Mouse (Mus musculus) MEL-GATA-1-ER (cell line): ENCODE data around the gene Zbtb32.

Experiments used
- DNase-seq: peaks from one replicate; pipeline ENCODE4 v3.0.0-alpha.2; 2012; ENCODE audit warnings: low read depth; ENCODE audit errors: extremely low read depth

Zbtb32 gene

GRCm38 (mm10) chr7:30598786-30599185 is at the start of gene Zbtb32:
Gene Zbtb32, minus strand, starts transcription at chr7:30598909.
- no peak for DNase-seq

- no peak for DNase-seq
These were observed 40.4 kb upstream of the Zbtb32 start for GRCm38 (mm10) chr7:30639083-30639482.

GRCm38 (mm10) chr7:30636395-30636794 is 37.7 kb upstream of the Zbtb32 start:
- no peak for DNase-seq

- no peak for DNase-seq
These were observed 37.0 kb upstream of the Zbtb32 start, which contains the start of gene Etv2 for GRCm38 (mm10) chr7:30635752-30636151. Gene Etv2, minus strand, starts transcription at chr7:30635852.

- peak; percentile 45 for DNase-seq
These were observed 35.9 kb upstream of the Zbtb32 start for GRCm38 (mm10) chr7:30634621-30635020.

GRCm38 (mm10) chr7:30633762-30634412 is 35.2 kb upstream of the Zbtb32 start:
- no peak for DNase-seq

GRCm38 (mm10) chr7:30629013-30629412 is 30.3 kb upstream of the Zbtb32 start:
- no peak for DNase-seq

- DNase-seq: no peak
These were observed 27.9 kb upstream of the Zbtb32 start for GRCm38 (mm10) chr7:30626647-30627046.

GRCm38 (mm10) chr7:30625530-30626384 is 27.0 kb upstream of the Zbtb32 start, which contains the start of gene Cox6b1:
Gene Cox6b1, minus strand, starts transcription at chr7:30626151.
- peak; percentile 85 for DNase-seq

GRCm38 (mm10) chr7:30619202-30619601 is 20.5 kb upstream of the Zbtb32 start:
- no peak for DNase-seq

- no peak for DNase-seq
These were observed 19.9 kb upstream of the Zbtb32 start for GRCm38 (mm10) chr7:30618658-30619057.

- DNase-seq: no peak
These were observed 16.5 kb upstream of the Zbtb32 start for GRCm38 (mm10) chr7:30615049-30615760.

- DNase-seq: peak; percentile 50
These were observed 15.7 kb upstream of the Zbtb32 start for GRCm38 (mm10) chr7:30614454-30614853.

- no peak for DNase-seq
These were observed 14.9 kb upstream of the Zbtb32 start for GRCm38 (mm10) chr7:30613529-30614112.

- DNase-seq: no peak
These were observed 14.1 kb upstream of the Zbtb32 start, which contains the start of gene Upk1a for GRCm38 (mm10) chr7:30612654-30613402. Gene Upk1a, minus strand, starts transcription at chr7:30612847.

GRCm38 (mm10) chr7:30610043-30610442 is 11.3 kb upstream of the Zbtb32 start:
- no peak for DNase-seq

- DNase-seq: no peak
These were observed 9.8 kb upstream of the Zbtb32 start for GRCm38 (mm10) chr7:30608476-30608875.

GRCm38 (mm10) chr7:30607706-30608309 is 9.1 kb upstream of the Zbtb32 start:
- DNase-seq: peak; percentile 35

- no peak for DNase-seq
These were observed 6.2 kb upstream of the Zbtb32 start for GRCm38 (mm10) chr7:30604944-30605343.

- no peak for DNase-seq
These were observed 5.7 kb upstream of the Zbtb32 start for GRCm38 (mm10) chr7:30604424-30604823.
